Mouse (Mus musculus) CD4-positive helper T cell, adult 2 months (primary cell): ENCODE results near the gene Tet3.
"Not testable (repeated sequence)": the region's sequence is repeated elsewhere in the genome, so short reads cannot be mapped to it uniquely, and the experiment has no call there.

Experiments
- DNase-seq: peaks from one replicate; pipeline ENCODE4 v3.0.0-alpha.2; 2012; ENCODE audit warnings: low read depth, missing footprints, low spot score

The Tet3 gene

DNA sequence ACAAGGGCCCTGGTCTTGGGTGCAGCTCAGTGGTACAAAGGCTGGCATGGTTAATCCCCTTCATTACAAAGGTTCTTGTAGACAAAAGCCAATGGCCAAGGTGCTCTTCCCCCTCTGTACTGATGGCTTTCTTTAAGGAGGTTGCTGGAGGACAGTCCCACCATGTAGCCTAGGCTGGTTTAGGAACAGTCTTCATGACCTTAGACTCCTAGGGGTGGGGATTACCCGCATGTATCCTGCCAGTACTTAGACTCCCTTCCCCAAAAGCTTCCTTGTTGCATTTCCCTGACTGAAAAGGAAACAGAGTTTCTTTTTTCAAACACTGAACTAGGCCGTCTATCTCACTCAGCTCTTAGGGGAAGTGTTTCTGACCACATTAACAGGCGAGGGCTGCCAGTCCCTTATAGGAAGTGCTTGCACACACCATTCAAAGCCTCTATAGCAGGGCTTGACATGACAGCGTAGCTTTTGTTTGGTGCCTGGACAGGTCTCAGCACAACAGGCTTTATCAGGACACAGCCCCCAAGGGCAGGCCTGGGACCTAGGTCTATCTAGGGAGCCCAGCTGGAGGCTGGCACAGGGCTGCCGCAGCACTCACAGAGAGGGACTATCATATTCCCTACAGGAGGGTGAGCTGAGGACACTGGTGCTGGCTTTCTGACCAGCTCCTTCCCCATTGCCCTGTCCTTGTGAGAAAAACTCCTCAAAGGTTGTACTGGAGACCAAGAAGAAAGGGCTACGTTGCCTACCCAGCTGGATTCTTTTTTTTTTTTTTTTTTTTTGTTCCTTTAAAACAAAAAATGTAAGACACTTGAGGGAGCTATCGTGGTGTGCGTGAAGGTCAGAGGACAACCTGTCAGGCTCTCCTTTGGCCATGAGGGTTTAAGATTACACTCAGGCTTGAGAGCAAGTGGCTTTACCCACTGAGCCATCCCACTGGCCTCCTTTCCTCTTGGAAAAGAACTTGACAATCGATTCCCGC lies 77.1 kb downstream of the Tet3 start:
- peak; percentile 26 for DNase-seq

DNA sequence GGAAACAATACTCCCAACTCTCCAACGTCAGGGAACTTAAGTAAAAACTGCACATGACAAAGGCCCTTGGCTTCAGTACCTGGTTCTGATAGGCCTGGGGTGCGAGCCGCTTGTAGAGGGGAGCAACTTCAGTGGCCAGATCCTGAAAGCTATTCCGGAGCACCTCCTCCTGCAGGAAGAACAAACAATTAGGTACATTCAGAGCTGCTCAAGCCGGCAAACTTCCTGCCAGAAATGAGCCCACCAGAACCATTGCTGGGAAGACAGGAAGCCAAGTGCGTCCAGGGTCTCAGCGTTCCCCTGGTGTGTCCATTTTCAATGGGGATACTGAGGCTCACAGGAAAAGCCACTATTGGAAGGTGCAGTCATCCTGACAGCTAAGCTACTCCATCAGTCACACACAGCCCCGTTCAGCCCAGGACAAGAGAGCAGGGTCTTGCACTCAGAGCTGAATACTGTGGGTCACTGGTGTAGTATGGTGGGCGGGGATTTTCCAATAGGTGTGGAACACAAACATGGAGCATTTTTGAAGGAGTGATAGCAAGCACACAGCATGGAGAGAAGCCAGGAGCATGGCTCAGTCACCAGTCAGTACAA lies 85.1 kb downstream of the Tet3 start:
- no peak for DNase-seq

DNA sequence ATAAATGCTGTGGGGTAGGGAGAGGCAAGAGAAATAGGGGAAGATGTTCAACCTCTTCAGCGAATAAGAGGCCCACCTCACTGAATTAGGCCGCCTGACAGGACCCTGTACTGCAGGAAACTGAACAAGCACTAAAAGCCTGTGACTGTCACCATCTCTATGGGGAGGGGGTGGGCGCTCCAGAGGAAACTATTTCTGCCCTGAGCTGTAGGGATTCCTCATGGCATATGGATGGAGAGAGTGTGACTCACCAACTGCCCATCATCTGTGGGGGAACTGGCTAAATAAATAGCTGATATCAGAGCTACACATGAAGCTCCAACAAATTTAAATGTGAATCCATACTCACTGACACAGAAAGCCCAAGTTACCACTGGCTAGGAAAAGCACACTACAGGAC lies 87.5 kb downstream of the Tet3 start:
- no peak for DNase-seq

DNA sequence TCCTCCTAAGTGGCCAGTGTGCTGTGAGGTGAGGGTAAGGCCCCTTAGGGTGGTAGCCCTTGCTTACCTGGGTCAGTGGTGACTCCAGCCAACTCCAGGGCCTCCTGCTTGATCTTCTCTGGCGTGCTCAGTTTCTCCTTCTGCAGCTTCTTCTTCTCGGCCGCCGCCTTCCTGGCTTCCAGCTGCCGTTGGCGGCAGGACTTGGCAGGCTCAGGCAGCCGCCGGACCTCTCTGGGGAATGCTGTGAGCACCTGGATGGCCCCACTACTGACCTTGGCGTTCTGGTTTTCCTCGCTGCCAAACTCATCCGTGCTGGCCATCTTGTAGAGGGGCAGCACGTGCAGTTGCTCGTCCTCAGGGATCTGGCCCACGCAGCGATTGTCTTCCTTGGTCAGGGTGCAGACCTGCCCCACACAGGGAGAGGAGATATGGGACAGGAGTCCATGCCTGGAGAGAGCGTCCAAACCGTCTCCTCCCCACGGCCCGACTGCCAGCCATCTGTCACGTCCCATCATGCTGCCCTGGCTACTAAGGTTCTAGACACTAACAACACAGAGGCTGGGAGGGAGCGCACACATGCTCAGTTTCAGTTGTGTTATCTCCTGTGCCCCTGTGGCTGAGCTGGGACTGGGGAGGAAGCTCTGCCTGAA lies 88.4 kb downstream of the Tet3 start:
- DNase-seq = no peak

DNA sequence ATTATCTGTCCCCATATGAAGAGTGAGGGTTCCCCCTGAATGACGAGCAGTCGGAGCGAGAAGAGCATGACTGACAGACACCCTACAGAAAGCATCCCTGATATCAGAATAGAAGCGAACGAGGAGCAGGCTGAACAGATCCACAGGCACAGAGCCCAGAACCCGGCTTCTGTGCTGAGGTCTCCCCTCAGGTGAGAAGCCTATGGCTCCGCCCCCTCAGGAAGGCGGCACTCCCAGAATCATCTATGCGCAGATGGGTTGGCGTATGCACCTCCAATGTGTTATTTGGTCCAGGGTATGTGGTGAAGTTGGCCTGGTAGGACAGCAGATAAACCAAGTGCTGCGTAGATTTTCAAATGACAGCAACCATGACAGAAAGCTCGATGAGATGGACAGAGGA lies 95.8 kb downstream of the Tet3 start:
- no peak for DNase-seq

DNA sequence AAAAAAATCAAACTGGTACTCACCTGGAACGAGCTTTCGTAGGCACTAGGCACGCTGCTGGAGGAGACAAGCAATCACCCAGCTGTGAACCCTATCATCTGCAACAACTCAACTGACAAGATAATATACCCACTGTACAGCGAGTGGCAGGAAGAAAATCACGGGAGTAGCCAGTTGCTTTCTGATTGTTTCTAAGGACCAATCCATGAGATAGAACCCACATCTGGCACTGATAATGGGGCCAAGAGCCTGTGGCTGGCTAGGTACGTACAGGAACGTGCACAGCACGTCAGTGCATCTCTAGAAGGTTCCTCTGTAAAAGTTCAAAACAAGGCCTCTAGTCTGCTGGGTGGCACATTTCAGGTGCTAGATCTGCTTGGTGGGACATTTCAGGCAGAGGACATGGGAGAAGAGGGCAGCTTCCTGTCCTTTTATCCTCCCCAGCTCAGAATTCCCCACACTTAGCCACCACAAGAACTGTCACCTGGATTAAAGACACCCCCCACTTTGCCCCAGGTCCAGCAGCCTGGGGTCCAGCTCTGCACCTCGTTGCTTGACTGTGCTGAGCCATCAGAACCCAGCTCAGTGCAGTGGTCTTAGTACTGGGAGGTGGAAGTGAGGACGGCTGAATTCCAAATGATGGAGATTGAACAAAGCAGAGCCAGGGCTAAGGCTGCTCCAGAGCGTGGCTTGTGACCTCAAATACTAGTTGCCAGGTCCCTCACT lies 97.2 kb downstream of the Tet3 start:
- no peak for DNase-seq

DNA sequence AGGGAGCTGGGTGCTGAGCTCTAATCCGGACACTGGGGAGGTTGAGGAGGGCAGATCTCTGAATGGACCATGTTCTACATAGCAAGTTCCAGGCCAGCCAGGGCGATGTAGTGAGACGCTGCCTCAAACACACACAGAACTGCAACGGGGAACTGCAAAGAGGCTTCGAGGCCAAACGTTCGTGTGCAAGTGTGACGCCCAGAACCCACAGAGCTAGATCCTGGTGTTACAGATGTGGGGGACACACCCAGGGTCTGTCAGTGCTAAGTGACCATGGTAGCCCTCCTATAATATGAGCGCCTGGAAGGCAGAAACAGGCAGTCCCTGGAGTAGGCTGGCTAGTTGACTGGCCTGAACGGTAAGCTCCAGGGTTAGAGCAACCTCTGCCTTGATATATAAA lies 101.4 kb downstream of the Tet3 start:
- DNase-seq = no peak

DNA sequence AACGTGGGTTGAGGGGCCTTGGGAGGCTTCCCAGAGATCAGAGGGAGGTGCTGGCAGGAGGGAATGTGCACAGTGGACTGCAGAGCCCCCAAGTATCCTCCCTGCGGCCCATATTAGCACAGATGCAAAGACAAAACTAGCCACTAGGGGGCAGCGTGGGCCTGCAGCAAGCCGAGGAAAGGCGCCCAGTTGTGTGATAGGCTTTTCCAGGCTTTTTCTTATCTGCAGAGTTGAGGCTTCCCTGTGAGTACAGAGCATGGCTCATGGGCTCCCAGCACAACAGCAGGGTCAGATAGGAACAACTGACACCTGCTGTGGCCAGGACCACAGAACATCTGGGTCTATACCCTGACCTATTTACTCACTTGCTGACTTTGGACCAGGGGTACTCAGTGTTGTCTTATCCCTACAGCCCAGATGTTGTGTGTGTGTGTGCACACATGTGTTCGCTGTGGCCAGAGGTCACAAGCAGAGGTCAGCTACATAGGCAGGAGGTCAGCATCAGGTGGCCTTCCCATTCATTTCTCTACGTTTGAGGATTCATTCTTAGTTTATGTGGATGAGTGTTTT lies 102.2 kb downstream of the Tet3 start:
- peak; percentile 74 for DNase-seq

DNA sequence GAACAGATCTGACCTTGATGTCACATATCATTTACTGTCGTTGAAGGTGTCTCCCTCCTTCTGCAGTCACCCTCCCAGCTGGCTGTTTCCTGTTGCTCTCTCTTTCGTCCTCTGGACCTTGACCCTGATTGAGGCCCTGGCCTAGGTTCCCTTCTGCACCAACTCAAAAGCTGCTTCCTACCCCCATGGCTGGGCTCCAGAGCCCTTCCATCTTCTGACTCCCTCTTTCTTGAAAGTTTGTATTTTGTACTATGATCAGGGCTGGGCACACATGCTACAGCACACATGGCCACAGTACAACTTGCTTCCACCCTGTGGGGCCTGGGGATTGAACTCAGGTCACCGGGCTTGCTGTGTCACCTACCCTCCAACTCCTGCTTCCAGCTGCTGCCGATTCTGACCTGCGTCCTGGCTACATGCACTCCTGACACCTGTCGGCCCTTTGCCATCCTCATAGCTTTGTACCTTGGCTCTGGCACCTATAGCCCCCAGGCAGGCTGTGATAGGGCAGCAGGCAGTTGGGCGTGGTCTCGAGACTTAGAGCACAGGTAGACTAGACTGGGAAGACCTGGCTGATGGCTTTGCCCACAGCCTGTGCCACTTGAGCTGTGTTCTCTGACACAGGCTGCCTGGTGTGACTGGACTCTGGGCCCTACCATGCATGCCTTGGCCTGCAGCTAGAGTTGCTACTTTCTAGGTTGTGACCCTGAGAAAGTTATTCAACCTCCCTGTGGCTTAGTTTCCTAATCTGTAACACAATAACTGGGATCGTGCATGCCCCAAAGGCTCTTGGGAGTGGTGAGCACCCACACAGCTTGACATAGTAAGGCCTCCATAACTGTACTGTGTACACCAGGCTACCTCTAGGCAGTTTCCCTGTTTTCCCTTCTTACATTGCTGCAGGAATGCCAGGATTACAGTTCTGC lies 103.8 kb downstream of the Tet3 start:
- no peak for DNase-seq

DNA sequence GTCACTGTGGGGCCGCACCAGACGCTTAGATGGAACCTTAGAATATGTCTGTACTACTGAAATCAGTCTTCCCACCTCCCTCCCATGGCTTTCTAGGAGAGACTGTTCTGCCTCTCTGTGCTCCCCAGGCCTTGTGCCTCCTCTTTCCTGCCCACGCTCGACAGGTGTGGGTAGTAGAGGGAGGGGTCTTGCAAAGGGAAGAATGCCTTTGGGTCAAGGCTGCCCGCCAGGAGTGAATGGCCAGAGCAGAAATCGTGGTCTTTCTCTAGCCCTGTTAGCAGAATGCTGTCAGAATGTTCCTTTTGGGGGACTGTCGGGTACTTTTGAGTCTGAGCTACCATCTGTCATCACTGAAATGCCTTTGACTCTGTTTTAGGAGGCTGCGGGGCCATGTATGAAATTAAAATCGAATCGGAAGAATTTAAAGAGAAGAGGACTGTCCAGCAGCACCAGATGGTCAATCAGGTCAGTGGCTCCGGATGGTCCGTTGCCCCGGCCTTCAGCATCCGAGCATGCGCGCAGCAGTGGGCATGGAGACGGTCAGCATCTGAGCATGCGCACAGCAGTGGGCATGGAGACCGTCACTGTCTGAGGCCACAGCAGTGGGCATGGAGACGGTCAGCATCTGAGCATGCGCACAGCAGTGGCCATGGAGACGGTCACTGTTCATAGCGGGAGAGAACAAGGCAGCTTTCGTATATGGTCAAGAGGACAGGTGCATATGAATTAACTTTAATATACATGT lies 106.0 kb downstream of the Tet3 start:
- no peak for DNase-seq

DNA sequence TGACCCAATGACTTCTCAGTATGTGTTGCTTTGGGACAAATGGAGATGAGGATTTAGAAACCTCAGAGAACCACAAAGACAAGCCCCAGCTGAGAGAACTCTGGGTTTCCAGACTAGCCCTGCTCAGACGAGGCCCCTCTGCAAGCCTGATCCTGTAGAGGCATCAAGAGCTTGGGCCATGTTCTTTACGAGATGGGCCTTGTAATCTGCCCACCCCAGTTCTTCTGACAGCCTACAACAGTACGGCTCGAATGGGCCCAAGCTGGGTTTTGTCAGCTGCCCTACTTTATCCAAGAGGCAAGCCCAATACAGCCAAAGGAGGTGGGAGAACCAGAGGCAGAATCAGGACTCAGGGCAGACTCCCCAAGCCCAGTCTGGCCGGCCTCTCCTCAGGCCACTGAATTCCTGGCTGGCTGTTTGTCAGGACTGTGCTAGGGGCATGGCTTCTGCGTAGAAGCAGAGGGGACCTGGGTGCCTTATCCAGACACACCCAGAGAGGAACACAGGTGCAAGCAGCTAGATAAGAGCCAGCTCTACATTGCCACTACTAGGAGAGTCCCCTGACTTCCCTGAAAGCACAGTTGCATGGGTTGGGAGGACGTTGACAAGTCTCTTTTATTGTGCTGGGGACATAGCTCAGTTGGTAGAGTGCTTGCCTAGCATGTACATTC lies 107.3 kb downstream of the Tet3 start:
- DNase-seq = no peak

DNA sequence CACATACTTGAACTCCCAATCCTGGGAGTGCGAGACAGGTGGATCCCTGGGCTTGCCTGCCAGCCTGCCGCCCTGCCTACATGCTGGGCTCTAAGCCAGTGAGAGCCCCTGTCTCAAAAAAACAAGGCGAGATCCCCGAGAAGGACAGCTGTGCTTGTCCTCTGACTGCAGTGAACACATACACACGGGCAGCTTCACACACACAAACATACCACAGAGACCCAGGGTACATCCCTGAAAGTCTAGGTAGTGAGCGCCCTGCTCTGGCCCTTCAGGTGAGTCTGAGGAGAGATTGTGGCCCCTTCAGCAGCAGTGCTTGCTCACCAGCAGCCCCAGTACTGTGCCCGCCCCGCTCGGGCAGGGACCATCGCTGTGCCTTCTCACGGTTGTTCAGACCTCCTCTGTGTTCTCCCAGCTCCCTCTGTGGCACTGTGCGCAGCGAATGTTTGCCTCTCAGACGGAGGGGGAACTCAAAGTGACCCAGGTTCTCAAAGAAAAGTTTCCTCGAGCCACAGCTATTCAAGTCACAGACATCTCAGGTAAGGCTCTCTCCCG lies 108.0 kb downstream of the Tet3 start:
- no peak for DNase-seq

DNA sequence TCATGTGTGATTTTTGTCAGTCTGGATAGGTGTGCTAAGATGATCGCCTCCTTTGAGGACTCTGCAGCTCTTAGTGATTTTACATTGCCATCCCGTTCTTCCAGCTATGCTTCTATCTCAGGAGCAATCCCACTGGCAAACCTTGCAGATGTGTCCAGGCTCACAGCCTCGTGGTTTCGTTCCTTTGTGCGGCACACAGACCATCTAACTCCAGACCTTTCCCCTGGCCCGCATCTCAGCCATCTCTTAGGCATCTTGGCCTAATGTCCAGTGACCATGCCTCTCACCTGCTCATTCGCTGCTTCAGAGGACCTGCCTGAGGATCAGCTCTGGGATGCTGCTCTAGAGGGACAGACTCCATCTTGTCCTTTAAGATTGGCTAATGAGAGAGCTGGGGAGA lies 108.7 kb downstream of the Tet3 start:
- no peak for DNase-seq

DNA sequence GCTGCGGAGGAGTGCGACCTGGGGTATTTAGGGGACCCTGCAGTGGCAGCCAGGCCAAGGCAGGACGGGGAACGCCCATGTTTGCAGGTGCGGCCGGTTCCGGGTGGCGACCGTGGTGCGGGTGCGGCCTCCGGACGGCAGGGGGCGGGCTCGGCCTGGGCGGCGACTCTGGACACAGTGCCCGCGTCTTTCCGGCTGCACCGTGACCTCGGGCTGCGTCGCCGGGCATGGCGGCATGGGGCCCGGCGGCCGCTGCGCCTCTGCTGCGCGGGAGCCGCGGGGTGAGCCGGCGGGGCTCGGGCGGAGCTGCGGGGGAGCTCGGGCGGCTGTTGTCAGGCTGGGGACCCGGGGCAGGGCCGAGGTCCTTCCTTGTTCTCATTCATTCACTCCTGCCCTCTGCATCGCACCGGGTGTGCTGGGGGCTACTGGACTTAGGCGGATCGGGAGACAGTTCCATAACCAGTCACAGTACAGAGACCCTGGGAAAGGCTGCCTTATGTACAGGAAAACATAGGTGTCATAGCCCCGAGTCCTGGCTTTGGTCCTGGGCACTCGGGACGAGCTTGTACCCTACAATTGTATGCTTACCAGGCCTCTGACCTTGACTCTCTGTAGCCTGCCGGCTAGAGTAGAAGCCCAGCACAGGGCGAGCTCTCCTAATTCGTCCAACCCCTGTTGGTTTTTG lies 109.5 kb downstream of the Tet3 start:
- DNase-seq = peak; percentile 86

DNA sequence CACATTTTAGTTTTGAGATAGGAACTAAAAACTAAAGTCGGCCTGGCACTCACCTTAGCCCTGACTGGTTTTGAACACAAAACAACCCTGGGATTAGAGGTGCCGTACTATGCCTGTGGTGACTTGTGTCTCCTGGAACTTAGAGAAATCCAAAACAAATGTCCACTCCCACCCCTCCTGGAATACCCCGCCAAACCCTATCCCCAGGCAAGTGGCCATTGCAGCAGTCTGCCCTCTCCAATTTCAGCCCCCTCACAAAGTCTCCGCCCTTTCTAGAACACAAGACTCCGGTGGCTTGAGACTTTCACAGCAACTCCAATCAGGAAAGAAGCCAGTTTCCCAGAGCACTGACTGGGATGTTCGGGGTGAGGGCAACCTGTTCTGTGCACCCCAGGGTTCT lies 110.0 kb downstream of the Tet3 start, which contains the start of gene Bola3:
TSS of gene Bola3 (plus strand) at position 275 of the 400 bp plus-strand sequence.
- DNase-seq = no peak

DNA sequence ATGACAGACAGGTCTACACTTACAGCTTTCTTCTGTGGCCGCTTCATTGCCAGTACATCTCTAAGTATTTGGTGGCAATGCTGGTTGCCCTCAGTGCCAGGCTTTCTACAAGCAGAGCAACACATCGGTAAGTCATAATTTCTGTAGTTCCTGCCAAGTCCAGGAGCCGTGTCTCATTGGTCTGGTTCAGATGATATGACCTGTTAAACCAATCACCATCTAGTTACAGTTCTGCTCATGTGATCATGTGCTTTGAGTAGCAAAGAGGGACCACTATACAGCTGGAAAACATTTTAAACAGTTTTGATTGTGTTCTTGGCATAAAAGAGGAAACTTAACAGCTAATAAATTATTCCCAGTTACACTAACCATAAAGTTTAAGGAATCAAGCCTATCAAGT lies 111.0 kb downstream of the Tet3 start:
- no peak for DNase-seq

DNA sequence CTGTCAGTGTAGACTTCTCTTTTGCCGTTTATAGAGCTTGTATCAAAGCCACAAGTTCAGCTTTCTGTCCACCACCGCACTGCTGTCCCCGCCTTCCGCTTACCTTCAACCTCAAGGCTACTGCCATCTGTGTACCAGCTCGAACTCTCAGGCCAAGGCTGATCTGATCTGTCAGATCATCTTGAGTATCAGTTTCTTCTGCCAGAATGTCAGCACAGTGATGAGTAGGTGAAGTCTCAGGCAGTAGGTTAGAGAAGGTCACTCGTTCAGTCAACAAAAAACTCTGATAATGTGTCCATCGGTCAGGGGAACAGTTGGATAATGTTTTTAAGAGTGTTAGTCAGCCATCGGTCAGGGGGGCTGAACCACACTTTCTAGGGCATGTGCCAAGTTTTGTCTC lies 113.6 kb downstream of the Tet3 start:
- not testable (repeated sequence) for DNase-seq

DNA sequence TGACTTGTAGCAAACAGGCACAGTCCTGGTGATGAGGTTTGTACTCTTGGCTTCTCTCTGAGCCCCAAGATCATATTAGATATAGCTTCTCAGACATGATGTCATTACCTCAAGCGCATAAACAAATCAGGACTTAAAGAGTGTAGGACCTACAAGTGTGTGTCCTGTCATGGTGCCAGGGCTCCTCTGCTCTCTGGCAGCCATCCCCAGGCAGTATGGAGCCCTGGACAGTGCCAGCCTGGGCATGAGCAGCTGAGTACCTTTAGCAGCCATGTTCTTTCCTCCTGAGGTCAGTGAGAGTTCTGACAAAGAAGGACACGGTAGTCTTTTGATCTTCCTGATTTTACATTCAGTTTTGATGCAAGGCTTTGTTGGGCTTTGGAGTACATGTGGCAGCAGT lies 115.9 kb downstream of the Tet3 start:
- no peak for DNase-seq
